Mouse (Mus musculus): ENCODE measurements around the gene Celf5.
"Not testable (repeated sequence)": the region's sequence is repeated elsewhere in the genome, so short reads cannot be mapped to it uniquely, and the experiment has no call there.

Gene Celf5

GRCm38 (mm10) chr10:81452237-81452946, 30.1 kb downstream of the Celf5 start:
- DNase-seq (ENCODE audit: low spot score): peak; percentile 46

GRCm38 (mm10) chr10:81451365-81451745, 31.2 kb downstream of the Celf5 start:
- DNase-seq (ENCODE audit: low spot score): peak; percentile 35

- peak; percentile 40 for DNase-seq (ENCODE audit: low spot score)
Measured at GRCm38 (mm10) chr10:81450641-81451364, 31.7 kb downstream of the Celf5 start.

- DNase-seq (ENCODE audit: low spot score): peak; percentile 91
Measured at GRCm38 (mm10) chr10:81450140-81450539, 32.4 kb downstream of the Celf5 start.

- not testable (repeated sequence) for DNase-seq (ENCODE audit: low spot score)
Measured at GRCm38 (mm10) chr10:81445516-81445915, 37.0 kb downstream of the Celf5 start.

GRCm38 (mm10) chr10:81441019-81441418, 41.5 kb downstream of the Celf5 start:
- no peak for DNase-seq (ENCODE audit: low spot score)

GRCm38 (mm10) chr10:81435436-81435835, 47.1 kb downstream of the Celf5 start:
- DNase-seq (ENCODE audit: low spot score): peak; percentile 90

GRCm38 (mm10) chr10:81434361-81435263, 47.9 kb downstream of the Celf5 start:
- DNase-seq (ENCODE audit: low spot score): peak; percentile 61

GRCm38 (mm10) chr10:81433541-81434289, 48.8 kb downstream of the Celf5 start:
- peak; percentile 64 for DNase-seq (ENCODE audit: low spot score)

- DNase-seq (ENCODE audit: low spot score): peak; percentile 94
Measured at GRCm38 (mm10) chr10:81432868-81433262, 49.6 kb downstream of the Celf5 start.

GRCm38 (mm10) chr10:81432169-81432867, 50.2 kb downstream of the Celf5 start:
- no peak for DNase-seq (ENCODE audit: low spot score)

GRCm38 (mm10) chr10:81431526-81432168, 50.9 kb downstream of the Celf5 start:
- DNase-seq (ENCODE audit: low spot score): peak; percentile 78

- peak; percentile 84 for DNase-seq (ENCODE audit: low spot score)
Measured at GRCm38 (mm10) chr10:81430831-81431525, 51.5 kb downstream of the Celf5 start.

GRCm38 (mm10) chr10:81430141-81430830, 52.2 kb downstream of the Celf5 start:
- DNase-seq (ENCODE audit: low spot score): peak; percentile 92

GRCm38 (mm10) chr10:81429605-81430061, 52.9 kb downstream of the Celf5 start:
- DNase-seq (ENCODE audit: low spot score): peak; percentile 93

- DNase-seq (ENCODE audit: low spot score): peak; percentile 41
Measured at GRCm38 (mm10) chr10:81429092-81429491, 53.4 kb downstream of the Celf5 start.

- DNase-seq (ENCODE audit: low spot score): peak; percentile 41
Measured at GRCm38 (mm10) chr10:81428507-81428870, 54.0 kb downstream of the Celf5 start.

GRCm38 (mm10) chr10:81427804-81428506, 54.6 kb downstream of the Celf5 start:
- peak; percentile 49 for DNase-seq (ENCODE audit: low spot score)

GRCm38 (mm10) chr10:81427327-81427726, 55.2 kb downstream of the Celf5 start:
- no peak for DNase-seq (ENCODE audit: low spot score)
